Comparison of ENCODE assay signal across 10 mouse cellular contexts in genomic region chr3:107579466-107579865, GRCm38 (mm10). TPM values are rescaled to one million over a fixed set of nuclear protein-coding genes. Genes with fewer than 3 reads are reported as not detected.
A peak's percentile ranks its signal among the peaks of the same experiment; 100 is the strongest.
DNase-seq lines count a peak whose midpoint lies in the region; TF ChIP-seq lines count a peak whose summit lies in the region.
"Had no signal": no experiment of that assay in that cellular context is flagged by ENCODE, and none has a peak within 500 bp of the region (broad histone marks: within the 10 kb centered on the region; RNA-seq: fewer than 3 reads in every experiment).

No protein-coding gene starts in this region.

- no peak for TF ChIP-seq POLR2A in lung, adult 2 months (IDR thresholded peaks at IDR 0.05; ENCODE audit: borderline replicate concordance, extremely low read depth, low read depth, low read length)

- H3K27ac ChIP-seq in heart, embryonic 10.5 days = no peak overlapping the region

- no peaks in the 10 kb centered on the region for H3K36me3 ChIP-seq in heart, embryonic 10.5 days

- peaks cover 60% of the 10 kb centered on the region for H3K27me3 ChIP-seq in heart, embryonic 10.5 days (ENCODE audit: insufficient read depth, poor library complexity, severe bottlenecking)

- H3K9me3 ChIP-seq in heart, embryonic 10.5 days = no peaks in the 10 kb centered on the region

- peaks cover 36% of the 10 kb centered on the region for H3K4me1 ChIP-seq in heart, embryonic 10.5 days
- H3K4me1 ChIP-seq in lung, adult 2 months (ENCODE audit: control insufficient read depth, insufficient read depth, low read length) = no peaks in the 10 kb centered on the region

- TF ChIP-seq CTCF in lung, adult 2 months (IDR thresholded peaks at IDR 0.05; ENCODE audit: insufficient read depth, low read length) = peak; percentile 43

- 8% methylated on average over 4 of the region's 4 CpGs for WGBS in heart, embryonic 10.5 days
- WGBS in lung, adult 2 months = 3% methylated on average over 4 of the region's 4 CpGs

- H3K4me3 ChIP-seq in heart, embryonic 10.5 days = no peak overlapping the region
- no peak overlapping the region for H3K4me3 ChIP-seq in lung, adult 2 months (replicated peaks; ENCODE audit: extremely low read depth, low read depth, low read length)

- DNase-seq in heart, adult 8-10 months (ENCODE audit: low spot score) = peak; percentile 64
- no peak for DNase-seq in heart, embryonic 10.5 days (ENCODE audit: low spot score)
- DNase-seq in A20 (ENCODE audit: low read depth, low spot score) = peak; percentile 59
- DNase-seq in adrenal gland, adult 2 months = peak; percentile 41
- peak; percentile 84 for DNase-seq in embryo, embryonic 11 days
- DNase-seq in kidney, postnatal 10 days = peak; percentile 79
- peak; percentile 37 for DNase-seq in lung, adult 2 months
- peak; percentile 43 for DNase-seq in skeletal muscle tissue, adult 2 months (ENCODE audit: low read depth, low spot score)

RNA-seq across cellular contexts. Expression of gene Alx3, which starts 15.4 kb away (rescaled TPM):
- total RNA-seq in heart, adult 8-10 months (2022) = not detected
- polyA plus RNA-seq in heart, embryonic 10.5 days (2016; fragmentation: Nextera tagmentation; extraction: Ambion mirVana) = 2.3 and 13.0 TPM in 2 replicates
- total RNA-seq in adrenal gland, adult 2 months (2021) = not detected
- polyA plus RNA-seq in adrenal gland, adult 2 months (2012; rRNA removed) = not detected in 2 replicates
- polyA plus RNA-seq in lung, adult 2 months (2012; rRNA removed) = not detected in 2 replicates
- total RNA-seq: adrenal gland, postnatal 4 days had no signal

RNA-seq across cellular contexts. Expression of gene Ubl4b, which starts 24.6 kb away (rescaled TPM):
- not detected for total RNA-seq in heart, adult 8-10 months (2022)
- polyA plus RNA-seq in heart, embryonic 10.5 days (2016; fragmentation: Nextera tagmentation; extraction: Ambion mirVana) = 0.15 TPM in 1 of 2 replicates, not detected in the other
- not detected for total RNA-seq in adrenal gland, adult 2 months (2021)
- polyA plus RNA-seq in adrenal gland, adult 2 months (2012; rRNA removed) = not detected in 2 replicates
- polyA plus RNA-seq in lung, adult 2 months (2012; rRNA removed) = not detected in 2 replicates
- total RNA-seq: layer of hippocampus, adult 8-10 months had no signal

RNA-seq across cellular contexts. Expression of gene Gm10961, which starts 51.7 kb away (rescaled TPM):
- total RNA-seq in heart, adult 8-10 months (2022) = not detected
- polyA plus RNA-seq in heart, embryonic 10.5 days (2016; fragmentation: Nextera tagmentation; extraction: Ambion mirVana) = not detected in 2 replicates
- total RNA-seq in adrenal gland, adult 2 months (2021) = not detected
- polyA plus RNA-seq in adrenal gland, adult 2 months (2012; rRNA removed) = not detected in 2 replicates
- not detected in 2 replicates for polyA plus RNA-seq in lung, adult 2 months (2012; rRNA removed)
- total RNA-seq: adrenal gland, postnatal 4 days; layer of hippocampus, adult 8-10 months had no signal

RNA-seq across cellular contexts. Expression of gene Strip1, which starts 52.0 kb away (rescaled TPM):
- 10 to 100 TPM; 17.4 to 22.6 (median 20.4) TPM for total RNA-seq in heart, adult 8-10 months (2022)
- 45.1 and 50.1 TPM in 2 replicates for polyA plus RNA-seq in heart, embryonic 10.5 days (2016; fragmentation: Nextera tagmentation; extraction: Ambion mirVana)
- 10 to 100 TPM; 30.9 to 34.2 TPM for total RNA-seq in adrenal gland, adult 2 months (2021)
- polyA plus RNA-seq in adrenal gland, adult 2 months (2012; rRNA removed) = 39.4 and 41.6 TPM in 2 replicates
- 35.3 and 43.6 TPM in 2 replicates for polyA plus RNA-seq in lung, adult 2 months (2012; rRNA removed)
